Mouse (Mus musculus) neural tube, embryonic 15.5 days (tissue): ENCODE measurements around the gene Mtch2. TPM values are rescaled to one million over a fixed set of nuclear protein-coding genes. Genes with fewer than 3 reads are reported as not detected.

Source experiments
- ATAC-seq: fragments of 200-750 bp; cut with Nextera tagmentation; 2 replicates; pipeline ENCODE4 v1.8.0; 2017; ENCODE audit warnings: mild to moderate bottlenecking, moderate TSS enrichment, moderate library complexity; ENCODE audit not compliant: low FRiP score
- H3K27ac ChIP-seq: fragments of 300-500 bp; sonication (generic); replicated peaks from 2 replicates; pipeline ENCODE4 v1.5.1; 2015; ENCODE audit warnings: mild to moderate bottlenecking, inconsistent platforms
- H3K27me3 ChIP-seq: fragments of 300-500 bp; sonication (generic); replicated peaks from 2 replicates; pipeline ENCODE4 v1.6.1; 2015; ENCODE audit warnings: inconsistent platforms
- H3K36me3 ChIP-seq: fragments of 300-500 bp; sonication (generic); 2 replicates; pipeline ENCODE4 v1.6.1; 2015; ENCODE audit warnings: inconsistent platforms
- H3K4me1 ChIP-seq: fragments of 300-500 bp; sonication (generic); 2 replicates; pipeline ENCODE4 v1.6.1; 2015; ENCODE audit warnings: inconsistent platforms
- H3K4me2 ChIP-seq: fragments of 300-500 bp; sonication (generic); 2 replicates; pipeline ENCODE4 v1.6.1; 2015; ENCODE audit warnings: inconsistent platforms, mild to moderate bottlenecking, moderate library complexity
- H3K4me3 ChIP-seq: fragments of 300-500 bp; sonication (generic); replicated peaks from 2 replicates; pipeline ENCODE4 v1.5.1; 2015; ENCODE audit warnings: mild to moderate bottlenecking, inconsistent platforms
- H3K9ac ChIP-seq: fragments of 300-500 bp; sonication (generic); replicated peaks from 2 replicates; pipeline ENCODE4 v1.6.1; 2015; ENCODE audit warnings: mild to moderate bottlenecking, inconsistent platforms
- H3K9me3 ChIP-seq: fragments of 300-500 bp; sonication (generic); replicated peaks from 2 replicates; pipeline ENCODE4 v1.6.1; 2016; ENCODE audit warnings: inconsistent platforms
- WGBS: fragments of 180-500 bp; shearing (Covaris S2); methylation state at CpG from one replicate; pipeline ENCODE4 v1.1.7; 2015; ENCODE audit warnings: mixed read lengths; 5-methylcytosine and 5-hydroxymethylcytosine counted together
- polyA plus RNA-seq: library from polyadenylated mRNA; unstranded; fragments of >200 nt; fragmentation: Nextera tagmentation; extraction: Ambion mirVana; gene quantifications from 2 replicates; pipeline ENCODE4 v1.2.1, GENCODE M21; 2015

Mtch2 gene
- polyA plus RNA-seq, 1 experiment from 2014 or later = 246 TPM

- Histone ChIP-seq H3K27ac (no peak overlapping the region), H3K9ac (no peak overlapping the region), H3K36me3 (no peaks in the 10 kb centered on the region), H3K27me3 (no peaks in the 10 kb centered on the region), H3K9me3 (no peaks in the 10 kb centered on the region), H3K4me3 (no peak overlapping the region), H3K4me2 (no peak overlapping the region), H3K4me1 (no peaks in the 10 kb centered on the region)
- ATAC-seq = no peak
- WGBS = 85% methylated on average over 5 of the region's 5 CpGs
Observed at GRCm38 (mm10) chr2:90833502-90833901, 13.5 kb upstream of the Mtch2 start.

- H3K36me3 ChIP-seq = no peaks in the 10 kb centered on the region
- H3K4me2 ChIP-seq = no peak overlapping the region
- H3K4me3 ChIP-seq = no peak overlapping the region
- no peaks in the 10 kb centered on the region for H3K4me1 ChIP-seq
- no peak overlapping the region for H3K27ac ChIP-seq
- no peak for ATAC-seq
- H3K9me3 ChIP-seq = no peaks in the 10 kb centered on the region
- no peak overlapping the region for H3K9ac ChIP-seq
- no peaks in the 10 kb centered on the region for H3K27me3 ChIP-seq
- 89% methylated on average over 2 of the region's 2 CpGs for WGBS
Observed at GRCm38 (mm10) chr2:90838621-90839020, 8.3 kb upstream of the Mtch2 start.

- no peak for ATAC-seq
- 79% methylated on average over 1 of the region's 1 CpGs for WGBS
- H3K4me2 ChIP-seq = no peak overlapping the region
- no peaks in the 10 kb centered on the region for H3K9me3 ChIP-seq
- no peak overlapping the region for H3K4me3 ChIP-seq
- no peaks in the 10 kb centered on the region for H3K36me3 ChIP-seq
- no peaks in the 10 kb centered on the region for H3K27me3 ChIP-seq
- no peak overlapping the region for H3K9ac ChIP-seq
- peaks cover 15% of the 10 kb centered on the region for H3K4me1 ChIP-seq
- H3K27ac ChIP-seq = no peak overlapping the region
Observed at GRCm38 (mm10) chr2:90843666-90844065, 3.3 kb upstream of the Mtch2 start.

- 82% methylated on average over 5 of the region's 5 CpGs for WGBS
- no peak overlapping the region for H3K27ac ChIP-seq
- no peak for ATAC-seq
- H3K36me3 ChIP-seq = no peaks in the 10 kb centered on the region
- H3K9ac ChIP-seq = no peak overlapping the region
- H3K4me3 ChIP-seq = no peak overlapping the region
- H3K4me2 ChIP-seq = no peak overlapping the region
- H3K9me3 ChIP-seq = no peaks in the 10 kb centered on the region
- peaks cover 21% of the 10 kb centered on the region for H3K4me1 ChIP-seq
- H3K27me3 ChIP-seq = no peaks in the 10 kb centered on the region
Observed at GRCm38 (mm10) chr2:90844262-90844661, 2.7 kb upstream of the Mtch2 start.

- H3K4me2 ChIP-seq = no peak overlapping the region
- ATAC-seq = no peak
- WGBS = 88% methylated on average over 5 of the region's 5 CpGs
- H3K36me3 ChIP-seq = peaks cover 1% of the 10 kb centered on the region
- no peak overlapping the region for H3K9ac ChIP-seq
- H3K9me3 ChIP-seq = no peaks in the 10 kb centered on the region
- no peaks in the 10 kb centered on the region for H3K27me3 ChIP-seq
- H3K27ac ChIP-seq = no peak overlapping the region
- peaks cover 26% of the 10 kb centered on the region for H3K4me1 ChIP-seq
- H3K4me3 ChIP-seq = no peak overlapping the region
Observed at GRCm38 (mm10) chr2:90845234-90845633, 1.7 kb upstream of the Mtch2 start.

DNA sequence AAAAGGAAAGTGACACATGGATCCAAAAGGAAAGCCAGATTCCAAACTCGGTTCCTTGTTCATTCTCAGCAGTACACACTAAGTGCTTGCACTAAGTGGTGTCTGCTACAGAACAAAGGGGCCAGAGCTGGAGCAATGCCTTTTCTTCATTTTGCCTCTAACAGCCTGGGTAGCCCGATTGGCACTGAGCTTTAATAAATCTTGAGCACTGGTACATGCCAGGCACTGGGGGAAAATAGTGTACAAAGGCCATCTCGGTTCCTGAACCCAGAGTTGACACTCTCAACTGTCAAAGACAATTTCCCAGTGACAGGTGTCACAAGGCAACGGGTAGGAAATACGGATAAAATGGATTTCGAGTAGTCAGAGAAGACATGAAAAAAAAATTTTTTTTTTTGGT lies 784 bp upstream of the Mtch2 start:
- peaks cover 11% of the 10 kb centered on the region for H3K36me3 ChIP-seq
- WGBS = 41% methylated on average over 6 of the region's 6 CpGs
- peak overlapping the region; percentile 75 for H3K4me2 ChIP-seq
- ATAC-seq = peak; percentile 14; the same call in 1 of the 2 replicates
- no peaks in the 10 kb centered on the region for H3K9me3 ChIP-seq
- peak overlapping the region; percentile 92 for H3K4me3 ChIP-seq
- H3K27me3 ChIP-seq = no peaks in the 10 kb centered on the region
- peak overlapping the region; percentile 89 for H3K9ac ChIP-seq
- peaks cover 26% of the 10 kb centered on the region for H3K4me1 ChIP-seq
- peak overlapping the region; percentile 93 for H3K27ac ChIP-seq

- Histone ChIP-seq H3K36me3 (peaks cover 15% of the 10 kb centered on the region), H3K27ac (peak overlapping the region; percentile 93), H3K4me1 (peaks cover 26% of the 10 kb centered on the region), H3K27me3 (no peaks in the 10 kb centered on the region), H3K9ac (peak overlapping the region; percentile 89), H3K9me3 (no peaks in the 10 kb centered on the region), H3K4me3 (peak overlapping the region; percentile 92), H3K4me2 (peak overlapping the region; percentile 75)
- 3% methylated on average over 8 of the region's 8 CpGs for WGBS
- peak; percentile 66 for ATAC-seq
Observed at GRCm38 (mm10) chr2:90846597-90846954, 379 bp upstream of the Mtch2 start.

GRCm38 (mm10) chr2:90847681-90848050 lies 711 bp downstream of the Mtch2 start:
- peak overlapping the region; percentile 89 for H3K9ac ChIP-seq
- under 1% methylated on average over 13 of the region's 13 CpGs for WGBS
- peaks cover 26% of the 10 kb centered on the region for H3K4me1 ChIP-seq
- H3K27ac ChIP-seq = peak overlapping the region; percentile 93
- peak overlapping the region; percentile 66 for H3K4me2 ChIP-seq
- H3K36me3 ChIP-seq = peaks cover 22% of the 10 kb centered on the region
- H3K27me3 ChIP-seq = no peaks in the 10 kb centered on the region
- no peak for ATAC-seq
- peak overlapping the region; percentile 92 for H3K4me3 ChIP-seq
- no peaks in the 10 kb centered on the region for H3K9me3 ChIP-seq

DNA sequence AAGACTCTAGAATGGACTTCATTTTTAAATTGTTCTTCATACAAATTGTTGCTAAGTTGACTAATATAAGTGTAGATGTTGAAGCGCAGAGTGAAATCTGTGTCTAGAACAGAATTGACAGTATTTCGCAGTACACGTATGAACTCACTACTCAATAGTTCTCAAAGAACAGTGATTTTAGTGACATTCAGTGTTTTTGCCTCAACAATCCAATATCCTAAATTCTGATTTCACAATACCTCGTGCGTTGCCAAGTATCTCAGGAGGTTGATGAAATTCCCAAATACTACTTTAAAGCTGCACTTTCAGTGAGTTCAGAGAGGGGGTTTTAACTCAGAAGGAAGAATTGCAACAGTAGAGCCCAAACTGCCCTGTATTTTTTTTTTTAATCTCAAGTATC lies 1.4 kb downstream of the Mtch2 start:
- H3K27ac ChIP-seq = peak overlapping the region; percentile 93; the same call in 1 of the 2 replicates
- WGBS = 91% methylated on average over 5 of the region's 5 CpGs
- H3K4me1 ChIP-seq = peaks cover 26% of the 10 kb centered on the region
- H3K9ac ChIP-seq = peak overlapping the region; percentile 89
- no peak for ATAC-seq
- no peaks in the 10 kb centered on the region for H3K27me3 ChIP-seq
- H3K9me3 ChIP-seq = no peaks in the 10 kb centered on the region
- H3K4me3 ChIP-seq = peak overlapping the region; percentile 92
- H3K36me3 ChIP-seq = peaks cover 28% of the 10 kb centered on the region
- H3K4me2 ChIP-seq = peak overlapping the region; percentile 66

DNA sequence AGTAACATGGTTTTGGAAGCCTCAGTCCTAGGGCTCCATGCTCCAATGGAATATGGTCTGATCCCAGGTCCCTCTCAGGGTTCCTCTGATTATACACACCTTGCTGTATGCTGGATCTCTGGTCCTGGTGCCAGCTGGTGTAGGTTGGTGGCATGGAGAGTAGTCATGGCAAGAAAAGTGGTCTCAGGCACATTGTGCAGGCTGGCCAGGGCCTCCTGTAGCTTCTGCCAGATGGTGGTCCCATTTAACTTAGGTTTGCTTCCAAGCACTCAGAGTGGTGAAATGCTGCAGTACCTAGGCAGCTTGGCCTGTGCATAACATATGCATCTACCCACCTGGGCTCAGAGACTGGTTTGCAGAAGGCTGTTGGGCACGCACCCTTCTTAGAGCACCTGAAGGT lies 3.4 kb downstream of the Mtch2 start:
- ATAC-seq = no peak
- no peak overlapping the region for H3K4me3 ChIP-seq
- no peak overlapping the region for H3K4me2 ChIP-seq
- H3K9me3 ChIP-seq = no peaks in the 10 kb centered on the region
- 100% methylated on average over 1 of the region's 1 CpGs for WGBS
- H3K27ac ChIP-seq = no peak overlapping the region
- H3K9ac ChIP-seq = no peak overlapping the region
- H3K27me3 ChIP-seq = no peaks in the 10 kb centered on the region
- H3K4me1 ChIP-seq = peaks cover 26% of the 10 kb centered on the region
- peaks cover 43% of the 10 kb centered on the region for H3K36me3 ChIP-seq

- 96% methylated on average over 2 of the region's 2 CpGs for WGBS
- no peaks in the 10 kb centered on the region for H3K27me3 ChIP-seq
- H3K4me3 ChIP-seq = no peak overlapping the region
- H3K27ac ChIP-seq = no peak overlapping the region
- ATAC-seq = no peak
- H3K4me2 ChIP-seq = no peak overlapping the region
- H3K4me1 ChIP-seq = no peaks in the 10 kb centered on the region
- H3K9me3 ChIP-seq = no peaks in the 10 kb centered on the region
- H3K9ac ChIP-seq = no peak overlapping the region
- peaks cover 67% of the 10 kb centered on the region for H3K36me3 ChIP-seq
Observed at GRCm38 (mm10) chr2:90861486-90861885, 14.5 kb downstream of the Mtch2 start.

DNA sequence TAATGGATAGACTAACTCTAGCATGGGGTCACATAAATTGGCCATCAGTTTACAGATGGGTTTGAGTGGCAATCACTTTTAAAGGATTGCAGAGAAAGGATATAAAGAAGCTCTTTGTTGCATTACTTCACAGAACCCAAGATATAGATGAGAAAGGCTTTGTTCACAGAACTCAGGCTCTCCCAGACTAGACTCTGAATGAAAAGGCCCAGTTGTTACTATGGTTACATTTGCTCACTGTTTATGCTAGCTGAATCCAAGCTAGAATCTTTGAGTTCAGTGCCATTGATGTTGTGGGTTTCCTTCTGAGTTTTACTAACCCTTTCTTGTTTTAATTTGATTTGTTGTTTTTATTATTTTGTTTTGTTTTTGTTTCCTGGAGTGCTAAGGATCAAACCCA lies 17.2 kb downstream of the Mtch2 start:
- Histone ChIP-seq H3K4me1 (no peaks in the 10 kb centered on the region), H3K27ac (no peak overlapping the region; the same call in 1 of the 2 replicates), H3K36me3 (peaks cover 64% of the 10 kb centered on the region), H3K9ac (no peak overlapping the region), H3K9me3 (no peaks in the 10 kb centered on the region), H3K27me3 (no peaks in the 10 kb centered on the region), H3K4me3 (no peak overlapping the region), H3K4me2 (no peak overlapping the region)
- ATAC-seq = 0 out of 2 replicates have a peak, but pooled peaks have one; percentile 46

GRCm38 (mm10) chr2:90866524-90866923 lies 19.6 kb downstream of the Mtch2 start:
- Histone ChIP-seq H3K4me3 (no peak overlapping the region), H3K9me3 (no peaks in the 10 kb centered on the region), H3K27me3 (no peaks in the 10 kb centered on the region), H3K4me1 (peaks cover 7% of the 10 kb centered on the region), H3K27ac (no peak overlapping the region), H3K4me2 (no peak overlapping the region), H3K9ac (no peak overlapping the region), H3K36me3 (peaks cover 45% of the 10 kb centered on the region)
- ATAC-seq = peak; percentile 87
- 16% methylated on average over 3 of the region's 3 CpGs for WGBS
